Mouse (Mus musculus) urinary bladder, adult 18-20 months (tissue): ENCODE measurements at regions not wholly inside any gene's neighbourhood (a gene's known extent, or its start where the extent isn't known, plus 50 kb on each side); places are given as distances from the start of the nearest gene placed in this dataset.
"Not testable (repeated sequence)": the region's sequence is repeated elsewhere in the genome, so short reads cannot be mapped to it uniquely, and the experiment has no call there.

Experiments
- DNase-seq, 2 experiments: peaks; one replicate each; pipeline ENCODE4 v3.0.0; 2022; ENCODE audit warnings: low spot score in 2 of 2, mixed read lengths in 2 of 2

DNA sequence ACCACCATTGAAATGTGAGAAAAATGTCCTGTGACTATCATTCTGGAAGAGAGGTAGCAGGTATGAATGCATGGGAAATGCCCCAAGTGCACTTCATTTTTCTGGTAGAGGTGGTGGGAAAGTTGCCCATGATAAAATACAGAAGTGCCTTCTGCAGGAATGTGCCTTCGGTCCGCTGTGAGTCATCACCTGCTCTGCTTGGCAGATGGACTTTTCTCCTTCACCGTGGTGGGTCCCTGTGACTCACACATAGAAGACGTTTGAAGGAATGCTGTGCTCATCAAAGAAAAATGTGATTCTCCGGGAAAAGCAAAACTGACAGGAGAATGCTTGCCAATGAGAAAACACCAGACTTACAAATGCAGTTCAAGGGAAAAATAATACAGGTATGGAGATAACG, 126.8 kb downstream of the Tnfsf18 start:
- DNase-seq, result no peak

- not testable (repeated sequence) for DNase-seq
Observed at GRCm38 (mm10) chr1:161614091-161614490, 119.6 kb downstream of the Tnfsf18 start.

GRCm38 (mm10) chr1:161613658-161614057, 119.2 kb downstream of the Tnfsf18 start:
- DNase-seq, result not testable (repeated sequence)

- DNase-seq, result peak in 1 of 2 experiments; percentile 2
Observed at GRCm38 (mm10) chr1:161607446-161607845, 113.0 kb downstream of the Tnfsf18 start.

DNA sequence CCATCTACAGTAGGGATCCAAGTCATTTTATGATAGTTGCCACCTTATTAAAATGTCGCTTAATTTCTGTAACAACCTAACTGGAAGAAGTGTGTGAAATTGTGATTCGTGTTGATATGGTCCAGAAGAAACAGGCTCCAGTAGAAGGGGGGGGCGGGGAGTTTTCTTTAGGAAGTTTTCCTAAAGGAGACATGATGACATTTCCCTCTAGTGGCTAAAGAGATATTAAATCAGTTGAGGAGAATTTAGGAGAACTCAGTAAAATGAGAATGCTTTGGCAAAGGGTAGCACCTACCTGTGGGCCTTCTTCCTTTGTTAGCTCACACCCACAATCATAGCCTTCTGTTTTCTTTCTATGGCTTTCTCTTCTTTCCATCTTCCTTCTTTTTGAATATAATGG, 107.7 kb downstream of the Tnfsf18 start:
- no peak for DNase-seq

DNA sequence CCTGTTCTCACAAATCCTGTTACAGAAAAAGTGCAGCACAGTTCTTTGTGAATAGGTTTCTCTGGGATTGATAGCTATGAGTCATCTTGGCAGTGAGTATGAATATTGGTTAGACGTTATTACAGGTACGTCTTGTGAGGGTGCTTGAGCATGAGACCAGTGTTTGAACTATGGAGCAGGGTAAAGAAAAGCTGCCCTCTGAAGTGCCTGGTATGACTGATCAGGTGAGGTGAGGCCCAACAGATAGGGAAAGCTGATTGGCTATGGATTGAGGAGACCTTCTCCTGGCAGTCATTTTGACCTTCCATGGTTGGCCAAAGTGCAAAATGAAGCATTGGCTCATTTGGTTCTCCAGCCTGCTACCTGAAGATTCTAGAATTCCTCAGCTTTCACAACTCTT, 106.7 kb downstream of the Tnfsf18 start:
- DNase-seq, result no peak

GRCm38 (mm10) chr1:161598167-161598566, 103.7 kb downstream of the Tnfsf18 start:
- no peak for DNase-seq

DNA sequence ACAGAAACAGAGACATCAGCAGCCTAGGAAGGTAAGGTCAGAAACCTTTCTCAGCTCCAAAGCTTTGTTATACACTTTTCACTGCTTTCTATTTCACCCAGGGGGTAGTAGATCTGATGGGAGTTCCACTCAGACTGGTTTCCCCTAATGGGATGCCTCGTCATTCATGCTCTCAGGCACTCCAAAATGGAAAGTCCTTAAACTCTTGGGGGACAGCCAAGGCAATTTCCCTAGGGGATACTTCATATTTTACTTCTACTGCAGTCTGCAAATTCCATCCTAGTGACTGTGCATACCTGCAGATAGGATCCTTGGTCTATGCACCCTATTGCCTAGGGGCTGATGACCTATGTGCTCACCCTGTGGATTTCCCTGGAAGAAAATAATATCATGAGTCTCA, 82.1 kb downstream of the Tnfsf18 start:
- DNase-seq, result no peak

GRCm38 (mm10) chr1:161575939-161576338, 81.5 kb downstream of the Tnfsf18 start:
- no peak for DNase-seq

GRCm38 (mm10) chr1:161575171-161575570, 80.7 kb downstream of the Tnfsf18 start:
- DNase-seq, result no peak

GRCm38 (mm10) chr1:161570762-161571161, 76.3 kb downstream of the Tnfsf18 start:
- DNase-seq, result no peak

- DNase-seq, result no peak
Observed at GRCm38 (mm10) chr1:161567826-161568225, 73.4 kb downstream of the Tnfsf18 start.

GRCm38 (mm10) chr1:161560368-161560767, 65.9 kb downstream of the Tnfsf18 start:
- DNase-seq, result no peak
